Mouse (Mus musculus): ENCODE data around the gene Zkscan16. TPM values are rescaled to one million over a fixed set of nuclear protein-coding genes. Genes with fewer than 3 reads are reported as not detected.

Zkscan16 gene
- polyA plus RNA-seq, 1 experiment: 0.04 TPM

DNA sequence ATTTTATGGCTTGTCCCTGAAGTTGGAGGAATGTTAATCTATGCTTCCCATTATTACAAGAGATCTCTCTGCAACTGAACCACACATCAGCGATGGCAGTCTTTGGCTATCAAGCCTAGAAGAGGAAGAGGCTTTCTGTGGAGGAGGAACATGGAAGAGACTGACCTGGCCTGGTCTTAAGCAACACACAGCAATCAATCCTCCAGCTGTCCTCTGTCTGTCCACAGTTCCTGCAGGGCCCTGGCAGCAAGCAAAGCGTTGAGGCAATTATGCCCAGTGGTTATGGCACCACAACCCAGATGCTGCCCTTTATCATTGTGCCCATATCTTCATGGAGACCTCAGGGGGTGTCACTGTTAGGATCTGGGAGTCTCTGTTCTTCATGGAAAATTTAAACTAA, 19.5 kb upstream of the Zkscan16 start:
- Histone ChIP-seq H3K4me1 (ENCODE audit: control insufficient read depth, insufficient read depth, insufficient read length) (no peaks in the 10 kb centered on the region), H3K4me3 (ENCODE audit: extremely low read depth, insufficient read depth, insufficient read length) (no peak overlapping the region), H3K27ac (ENCODE audit: insufficient read depth, low read length) (no peak overlapping the region), H3K27me3 (ENCODE audit: control insufficient read depth, insufficient read depth, low read length) (no peaks in the 10 kb centered on the region; the same call in 1 of the 2 replicates), H3K36me3 (ENCODE audit: control insufficient read depth, insufficient read depth, low read length) (no peaks in the 10 kb centered on the region)
- WGBS: 88% methylated on average over 2 of the region's 2 CpGs
- TF ChIP-seq POLR2A (IDR thresholded peaks at IDR 0.05; ENCODE audit: low read depth, low read length) (no peak), CTCF (IDR thresholded peaks at IDR 0.05; ENCODE audit: extremely low read depth, insufficient read depth, insufficient read length, insufficient replicate concordance) (no peak)
- DNase-seq (ENCODE audit: low read depth in 1 of 2, low spot score in 2 of 2): no peak

DNA sequence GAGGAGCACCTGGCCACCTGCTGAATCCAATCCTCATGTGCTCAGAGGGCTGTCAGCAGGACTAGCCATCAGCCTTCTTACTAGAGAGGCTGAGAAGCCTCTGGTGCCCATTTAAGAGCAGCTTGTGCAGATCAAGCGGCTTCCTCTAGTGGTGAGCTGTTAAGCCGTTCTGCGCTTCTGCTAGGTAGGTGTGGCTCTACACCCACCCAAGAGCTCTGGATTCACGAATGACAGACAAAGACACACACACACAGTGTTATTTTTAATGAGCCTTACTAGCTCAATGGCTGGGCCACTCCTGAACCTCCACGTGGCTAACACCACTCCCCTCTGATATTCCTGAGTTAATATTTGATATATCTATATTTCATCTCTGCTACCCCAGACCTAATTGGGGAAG, 17.8 kb upstream of the Zkscan16 start:
- no peak overlapping the region for H3K27ac ChIP-seq (ENCODE audit: insufficient read depth, low read length)
- TF ChIP-seq POLR2A (IDR thresholded peaks at IDR 0.05; ENCODE audit: low read depth, low read length) (no peak), CTCF (IDR thresholded peaks at IDR 0.05; ENCODE audit: extremely low read depth, insufficient read depth, insufficient read length, insufficient replicate concordance) (no peak)
- H3K4me3 ChIP-seq (ENCODE audit: extremely low read depth, insufficient read depth, insufficient read length): no peak overlapping the region
- WGBS: 52% methylated on average over 5 of the region's 5 CpGs
- no peaks in the 10 kb centered on the region; the same call in 1 of the 2 replicates for H3K27me3 ChIP-seq (ENCODE audit: control insufficient read depth, insufficient read depth, low read length)
- DNase-seq (ENCODE audit: low read depth in 1 of 2, low spot score in 2 of 2): no peak
- H3K4me1 ChIP-seq (ENCODE audit: control insufficient read depth, insufficient read depth, insufficient read length): no peaks in the 10 kb centered on the region
- no peaks in the 10 kb centered on the region for H3K36me3 ChIP-seq (ENCODE audit: control insufficient read depth, insufficient read depth, low read length)

DNA sequence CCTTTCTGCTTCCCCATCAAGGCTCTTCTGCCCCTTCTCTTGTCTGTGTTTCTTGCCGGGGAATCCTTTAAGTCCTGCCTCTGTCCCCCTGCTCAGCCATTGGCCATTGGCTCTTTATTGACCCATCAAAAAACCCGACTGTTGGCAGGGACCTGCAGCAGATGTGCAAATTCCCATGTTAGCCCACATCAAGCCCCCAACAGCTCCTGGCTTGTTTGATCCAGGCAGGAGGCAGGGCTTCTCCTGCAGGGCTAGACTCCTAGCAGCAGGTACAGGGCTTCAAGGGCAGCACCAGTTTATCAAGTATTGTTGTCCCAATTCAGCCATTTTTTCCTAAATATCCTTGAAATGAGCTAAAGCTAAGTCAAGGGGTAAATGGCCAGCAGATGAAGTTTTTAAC, 17.3 kb upstream of the Zkscan16 start:
- no peaks in the 10 kb centered on the region for H3K36me3 ChIP-seq (ENCODE audit: control insufficient read depth, insufficient read depth, low read length)
- TF ChIP-seq POLR2A (IDR thresholded peaks at IDR 0.05; ENCODE audit: low read depth, low read length): no peak
- no peak for TF ChIP-seq CTCF (IDR thresholded peaks at IDR 0.05; ENCODE audit: extremely low read depth, insufficient read depth, insufficient read length, insufficient replicate concordance)
- H3K27ac ChIP-seq (ENCODE audit: insufficient read depth, low read length): no peak overlapping the region
- no peak for DNase-seq (ENCODE audit: low read depth in 1 of 2, low spot score in 2 of 2)
- WGBS: 72% methylated on average over 2 of the region's 2 CpGs
- H3K27me3 ChIP-seq (ENCODE audit: control insufficient read depth, insufficient read depth, low read length): no peaks in the 10 kb centered on the region; the same call in 1 of the 2 replicates
- H3K4me1 ChIP-seq (ENCODE audit: control insufficient read depth, insufficient read depth, insufficient read length): no peaks in the 10 kb centered on the region
- H3K4me3 ChIP-seq (ENCODE audit: extremely low read depth, insufficient read depth, insufficient read length): no peak overlapping the region

DNA sequence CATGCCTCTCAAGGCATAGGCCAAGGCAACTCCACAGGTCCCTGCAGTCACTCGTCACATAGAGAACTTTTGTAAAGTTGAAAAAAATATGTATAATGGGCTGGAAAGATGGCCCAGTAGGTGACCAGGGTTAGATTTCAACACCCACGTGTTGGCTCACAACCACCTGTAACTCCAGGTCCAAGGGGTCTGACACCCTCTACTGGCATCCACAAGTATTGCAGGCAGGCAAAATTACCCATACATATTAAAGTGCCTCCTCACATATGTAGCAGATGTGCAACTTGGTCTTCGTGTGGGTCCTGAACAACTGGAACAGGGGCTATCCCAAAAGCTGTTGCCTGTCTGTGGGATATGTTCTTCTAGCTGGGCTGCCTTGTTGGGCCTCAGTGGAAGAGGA, 15.8 kb upstream of the Zkscan16 start:
- Histone ChIP-seq H3K4me3 (ENCODE audit: extremely low read depth, insufficient read depth, insufficient read length) (no peak overlapping the region), H3K27ac (ENCODE audit: insufficient read depth, low read length) (no peak overlapping the region), H3K27me3 (ENCODE audit: control insufficient read depth, insufficient read depth, low read length) (no peaks in the 10 kb centered on the region; the same call in 1 of the 2 replicates), H3K36me3 (ENCODE audit: control insufficient read depth, insufficient read depth, low read length) (no peaks in the 10 kb centered on the region), H3K4me1 (ENCODE audit: control insufficient read depth, insufficient read depth, insufficient read length) (no peaks in the 10 kb centered on the region)
- TF ChIP-seq POLR2A (IDR thresholded peaks at IDR 0.05; ENCODE audit: low read depth, low read length) (no peak), CTCF (IDR thresholded peaks at IDR 0.05; ENCODE audit: extremely low read depth, insufficient read depth, insufficient read length, insufficient replicate concordance) (no peak)
- no peak for DNase-seq (ENCODE audit: low read depth in 1 of 2, low spot score in 2 of 2)
- WGBS: 71% methylated on average over 3 of the region's 3 CpGs

DNA sequence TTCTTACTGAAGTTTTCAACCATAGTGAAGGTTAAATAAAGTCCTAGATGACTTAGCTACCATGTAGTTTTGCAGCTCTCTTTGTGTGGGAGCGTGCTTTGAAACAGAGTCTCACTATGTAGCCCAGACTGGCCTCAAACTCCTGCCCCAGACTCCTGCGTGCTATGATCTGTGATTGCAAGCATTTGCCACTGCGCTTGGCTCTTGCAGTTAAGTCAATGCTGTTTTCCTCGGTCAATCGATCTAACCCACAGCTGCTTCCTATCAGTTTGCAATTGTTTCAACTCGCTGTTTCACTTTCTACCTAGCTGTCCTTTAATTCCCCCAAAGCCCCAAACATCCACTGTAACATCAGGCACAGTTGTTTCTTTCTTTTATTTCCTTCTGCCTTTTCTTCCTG, 10.9 kb upstream of the Zkscan16 start:
- WGBS: 64% methylated on average over 6 of the region's 6 CpGs
- no peak for TF ChIP-seq CTCF (IDR thresholded peaks at IDR 0.05; ENCODE audit: extremely low read depth, insufficient read depth, insufficient read length, insufficient replicate concordance)
- no peak for TF ChIP-seq POLR2A (IDR thresholded peaks at IDR 0.05; ENCODE audit: low read depth, low read length)
- H3K4me1 ChIP-seq (ENCODE audit: control insufficient read depth, insufficient read depth, insufficient read length): peaks cover 7% of the 10 kb centered on the region; the same call in 1 of the 2 replicates

DNA sequence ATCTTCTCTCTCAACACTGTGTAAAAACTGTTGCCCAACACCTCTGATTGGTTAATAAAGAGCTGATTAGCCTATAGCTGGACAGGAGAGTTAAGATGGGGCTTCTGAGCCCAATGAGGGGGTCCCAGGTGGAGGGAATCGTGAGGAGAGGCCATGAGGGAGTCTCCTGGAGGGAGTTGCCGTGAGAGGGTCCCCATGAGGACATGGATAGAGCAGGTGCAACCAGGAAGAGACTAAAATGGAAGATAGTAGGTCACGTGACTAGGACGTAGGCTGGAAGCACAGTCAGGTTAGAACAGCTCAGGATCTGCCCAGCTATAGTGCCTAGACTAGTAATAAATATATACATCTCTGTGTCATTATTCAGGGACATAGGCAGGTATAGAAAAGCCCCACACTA, 9.1 kb upstream of the Zkscan16 start:
- TF ChIP-seq POLR2A (IDR thresholded peaks at IDR 0.05; ENCODE audit: low read depth, low read length) (no peak), CTCF (IDR thresholded peaks at IDR 0.05; ENCODE audit: extremely low read depth, insufficient read depth, insufficient read length, insufficient replicate concordance) (no peak)
- WGBS: 78% methylated on average over 4 of the region's 4 CpGs
- H3K27me3 ChIP-seq (ENCODE audit: control insufficient read depth, insufficient read depth, low read length): no peaks in the 10 kb centered on the region

More for the DNA sequence above, 10.9 kb upstream of the Zkscan16 start:
- Histone ChIP-seq H3K27ac (ENCODE audit: insufficient read depth, low read length) (no peak overlapping the region), H3K4me3 (ENCODE audit: extremely low read depth, insufficient read depth, insufficient read length) (no peak overlapping the region), H3K36me3 (ENCODE audit: control insufficient read depth, insufficient read depth, low read length) (no peaks in the 10 kb centered on the region), H3K27me3 (ENCODE audit: control insufficient read depth, insufficient read depth, low read length) (no peaks in the 10 kb centered on the region)
- no peak for DNase-seq (ENCODE audit: low read depth in 1 of 2, low spot score in 2 of 2)

DNA sequence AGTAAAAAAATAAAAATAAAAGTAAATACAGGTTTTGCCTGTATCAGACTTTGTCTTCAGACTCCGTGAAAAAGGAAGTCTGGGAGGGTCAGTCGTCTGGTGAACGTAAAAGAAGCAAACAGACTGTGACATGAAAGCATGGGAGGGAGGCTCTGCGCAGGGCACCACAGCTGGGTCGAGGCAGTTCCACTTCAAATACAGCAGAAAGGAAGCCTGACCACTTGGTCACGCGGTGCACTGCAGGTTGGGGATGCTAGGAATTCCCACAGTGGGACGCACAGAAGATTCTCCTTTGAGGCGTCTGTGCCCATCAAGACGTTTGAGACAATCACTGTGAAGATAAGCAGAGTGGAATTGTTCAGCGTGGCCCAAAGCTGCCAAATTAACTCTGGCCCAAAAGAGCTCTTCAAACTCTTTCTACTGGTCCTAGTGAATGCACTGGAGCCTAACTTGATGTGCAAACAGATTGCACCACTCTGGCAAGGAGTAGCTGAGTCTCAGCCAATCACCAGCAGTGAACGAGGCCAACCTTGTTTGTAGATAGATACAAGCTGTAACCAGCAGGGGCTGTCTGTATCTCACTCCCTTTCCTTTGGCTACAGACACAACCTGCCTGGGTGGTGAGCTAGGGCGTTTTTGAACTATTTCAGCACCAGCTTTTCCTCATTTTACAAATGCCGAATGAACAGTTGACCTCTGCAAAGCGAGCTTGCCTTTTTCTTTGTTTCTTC, 8.5 kb upstream of the Zkscan16 start:
- H3K4me1 ChIP-seq (ENCODE audit: control insufficient read depth, insufficient read depth, insufficient read length): peaks cover 7% of the 10 kb centered on the region; the same call in 1 of the 2 replicates
- no peaks in the 10 kb centered on the region for H3K27me3 ChIP-seq (ENCODE audit: control insufficient read depth, insufficient read depth, low read length)
- TF ChIP-seq CTCF (IDR thresholded peaks at IDR 0.05; ENCODE audit: extremely low read depth, insufficient read depth, insufficient read length, insufficient replicate concordance) (no peak), POLR2A (IDR thresholded peaks at IDR 0.05; ENCODE audit: low read depth, low read length) (no peak)
- H3K27ac ChIP-seq (ENCODE audit: insufficient read depth, low read length): no peak overlapping the region; the same call in 1 of the 2 replicates
- DNase-seq (ENCODE audit: low read depth in 1 of 2, low spot score in 2 of 2): no peak
- 21% methylated on average over 15 of the region's 15 CpGs for WGBS
- peak overlapping the region; percentile 33; the same call in 1 of the 2 replicates for H3K4me3 ChIP-seq (ENCODE audit: extremely low read depth, insufficient read depth, insufficient read length)
- no peaks in the 10 kb centered on the region for H3K36me3 ChIP-seq (ENCODE audit: control insufficient read depth, insufficient read depth, low read length)

More for the DNA sequence above, 9.1 kb upstream of the Zkscan16 start:
- no peaks in the 10 kb centered on the region for H3K36me3 ChIP-seq (ENCODE audit: control insufficient read depth, insufficient read depth, low read length)
- no peak for DNase-seq (ENCODE audit: low read depth in 1 of 2, low spot score in 2 of 2)
- H3K4me1 ChIP-seq (ENCODE audit: control insufficient read depth, insufficient read depth, insufficient read length): peaks cover 7% of the 10 kb centered on the region; the same call in 1 of the 2 replicates
- H3K4me3 ChIP-seq (ENCODE audit: extremely low read depth, insufficient read depth, insufficient read length): no peak overlapping the region
- H3K27ac ChIP-seq (ENCODE audit: insufficient read depth, low read length): no peak overlapping the region
